Mouse (Mus musculus): ENCODE data around the gene Rnaseh2a. TPM values are rescaled to one million over a fixed set of nuclear protein-coding genes. Genes with fewer than 3 reads are reported as not detected.

Gene Rnaseh2a
- polyA plus RNA-seq, 1 experiment from 2014 or later: 91.6 TPM

GRCm38 (mm10) chr8:84963952-84964351 is 5.6 kb downstream of the Rnaseh2a start:
- Histone ChIP-seq H3K4me1 (ENCODE audit: control insufficient read depth, low read depth, low read length) (peaks cover 31% of the 10 kb centered on the region), H3K27me3 (ENCODE audit: control insufficient read depth, insufficient read depth, low read depth, low read length) (no peaks in the 10 kb centered on the region), H3K4me3 (ENCODE audit: low read depth, low read length) (peak overlapping the region; percentile 79; the same call in 1 of the 2 replicates), H3K4me2 (ENCODE audit: low read depth, low read length) (peak overlapping the region; percentile 84), H3K36me3 (ENCODE audit: control insufficient read depth, insufficient read depth) (peaks cover 20% of the 10 kb centered on the region), H3K9ac (ENCODE audit: low read depth, low read length) (no peak overlapping the region), H3K9me3 (replicated peaks; ENCODE audit: control insufficient read depth, low read length) (no peaks in the 10 kb centered on the region), H3K27ac (ENCODE audit: low read length) (no peak overlapping the region)
- no peak for ATAC-seq (ENCODE audit: low read depth)
- 71% methylated on average over 4 of the region's 4 CpGs for WGBS (ENCODE audit: insufficient replicate concordance)

DNA sequence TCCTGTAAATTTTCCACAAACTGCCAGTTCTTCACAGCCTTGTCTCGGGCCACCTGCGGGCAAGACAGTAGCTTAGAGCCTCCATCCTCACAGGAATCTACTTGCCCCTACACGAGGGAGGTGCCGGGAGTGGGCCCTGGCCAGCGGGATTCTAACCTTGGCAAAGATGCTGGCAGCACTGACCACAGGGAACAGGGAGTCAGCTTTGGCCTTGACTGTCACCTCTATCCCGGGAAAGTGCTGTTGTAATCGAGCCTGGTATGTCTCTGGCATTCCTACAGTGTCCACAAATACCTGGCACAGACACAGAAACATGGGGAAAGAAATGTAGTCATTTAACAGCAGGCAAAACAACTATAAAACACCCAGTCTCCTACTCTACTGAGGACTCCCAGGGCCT is 9.8 kb downstream of the Rnaseh2a start:
- Histone ChIP-seq H3K9me3 (replicated peaks; ENCODE audit: control insufficient read depth, low read length) (no peaks in the 10 kb centered on the region), H3K27ac (ENCODE audit: low read length) (no peak overlapping the region), H3K4me3 (ENCODE audit: low read depth, low read length) (no peak overlapping the region), H3K36me3 (ENCODE audit: control insufficient read depth, insufficient read depth) (peaks cover 34% of the 10 kb centered on the region), H3K27me3 (ENCODE audit: control insufficient read depth, insufficient read depth, low read depth, low read length) (no peaks in the 10 kb centered on the region), H3K4me1 (ENCODE audit: control insufficient read depth, low read depth, low read length) (peaks cover 2% of the 10 kb centered on the region), H3K9ac (ENCODE audit: low read depth, low read length) (no peak overlapping the region), H3K4me2 (ENCODE audit: low read depth, low read length) (no peak overlapping the region)
- no peak for ATAC-seq (ENCODE audit: low read depth)
- WGBS (ENCODE audit: insufficient replicate concordance): 87% methylated on average over 7 of the region's 7 CpGs

GRCm38 (mm10) chr8:84956768-84957167 is 12.8 kb downstream of the Rnaseh2a start:
- no peak overlapping the region for H3K4me2 ChIP-seq (ENCODE audit: low read depth, low read length)
- no peaks in the 10 kb centered on the region for H3K9me3 ChIP-seq (replicated peaks; ENCODE audit: control insufficient read depth, low read length)
- H3K36me3 ChIP-seq (ENCODE audit: control insufficient read depth, insufficient read depth): peaks cover 31% of the 10 kb centered on the region
- WGBS (ENCODE audit: insufficient replicate concordance): 58% methylated on average over 2 of the region's 2 CpGs
- H3K4me3 ChIP-seq (ENCODE audit: low read depth, low read length): no peak overlapping the region
- H3K27me3 ChIP-seq (ENCODE audit: control insufficient read depth, insufficient read depth, low read depth, low read length): peaks cover 10% of the 10 kb centered on the region
- ATAC-seq (ENCODE audit: low read depth): no peak
- peaks cover 4% of the 10 kb centered on the region; the same call in 1 of the 2 replicates for H3K4me1 ChIP-seq (ENCODE audit: control insufficient read depth, low read depth, low read length)
- H3K9ac ChIP-seq (ENCODE audit: low read depth, low read length): no peak overlapping the region
- no peak overlapping the region for H3K27ac ChIP-seq (ENCODE audit: low read length)

DNA sequence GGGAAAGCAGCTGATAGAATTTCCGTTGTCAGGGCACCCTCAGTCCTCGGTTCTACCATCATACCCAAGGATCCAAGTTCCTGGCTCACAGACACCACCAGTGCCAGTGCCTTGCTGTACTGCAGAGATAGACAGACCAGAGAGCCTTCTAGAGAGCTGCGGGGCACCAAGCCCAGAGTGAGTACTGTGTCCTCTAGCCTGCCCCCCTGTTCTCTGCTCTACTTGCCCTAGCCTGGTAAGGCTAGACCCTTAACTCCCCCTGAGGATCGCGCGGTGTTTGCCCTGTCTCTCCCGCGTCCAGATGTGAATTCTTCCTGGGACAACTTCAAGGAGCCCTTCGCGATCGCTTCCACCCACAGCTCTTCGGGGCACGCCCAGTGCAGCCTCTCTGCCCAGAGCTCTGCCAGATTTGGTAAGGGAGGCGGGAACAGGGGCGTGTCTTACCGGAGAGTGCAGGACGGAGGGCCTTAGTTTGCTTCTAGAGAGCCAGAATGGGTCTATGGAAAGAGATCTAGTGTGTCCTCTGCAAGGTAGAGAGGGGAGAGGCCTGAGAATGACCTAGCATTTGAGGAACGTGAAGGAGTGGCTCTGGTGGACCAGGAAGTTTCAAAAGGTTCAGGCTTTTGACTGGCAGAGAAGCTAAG is 16.8 kb downstream of the Rnaseh2a start:
- H3K9me3 ChIP-seq (replicated peaks; ENCODE audit: control insufficient read depth, low read length): no peaks in the 10 kb centered on the region
- no peak overlapping the region for H3K4me3 ChIP-seq (ENCODE audit: low read depth, low read length)
- peak; percentile 67; the same call in 1 of the 2 replicates for ATAC-seq (ENCODE audit: low read depth)
- H3K27ac ChIP-seq (ENCODE audit: low read length): no peak overlapping the region
- 4% methylated on average over 18 of the region's 18 CpGs for WGBS (ENCODE audit: insufficient replicate concordance)
- H3K4me2 ChIP-seq (ENCODE audit: low read depth, low read length): no peak overlapping the region
- H3K9ac ChIP-seq (ENCODE audit: low read depth, low read length): no peak overlapping the region
- H3K4me1 ChIP-seq (ENCODE audit: control insufficient read depth, low read depth, low read length): peaks cover 4% of the 10 kb centered on the region; the same call in 1 of the 2 replicates
- H3K36me3 ChIP-seq (ENCODE audit: control insufficient read depth, insufficient read depth): peaks cover 9% of the 10 kb centered on the region
- peaks cover 42% of the 10 kb centered on the region for H3K27me3 ChIP-seq (ENCODE audit: control insufficient read depth, insufficient read depth, low read depth, low read length)

DNA sequence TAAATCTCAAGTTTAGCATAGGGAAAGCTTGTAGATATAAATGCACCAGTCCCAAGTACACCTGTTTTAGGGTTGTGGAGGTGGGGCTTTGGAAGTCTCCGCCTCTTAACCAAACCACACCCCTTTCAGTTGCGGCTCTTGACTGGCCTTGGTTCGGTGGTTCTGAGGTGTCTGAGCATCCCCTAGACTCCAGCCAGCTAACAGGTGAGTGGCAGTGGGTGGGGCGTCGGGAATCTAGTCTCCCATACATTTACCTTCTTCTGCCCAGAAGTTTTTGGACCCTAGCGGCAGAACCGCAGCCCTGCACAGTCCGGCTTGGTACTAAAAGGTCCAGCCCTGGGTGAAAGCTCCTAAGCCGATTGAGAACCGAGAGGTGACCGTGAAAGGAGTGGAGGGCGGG is 19.8 kb downstream of the Rnaseh2a start:
- Histone ChIP-seq H3K36me3 (ENCODE audit: control insufficient read depth, insufficient read depth) (no peaks in the 10 kb centered on the region), H3K4me2 (ENCODE audit: low read depth, low read length) (no peak overlapping the region), H3K4me3 (ENCODE audit: low read depth, low read length) (no peak overlapping the region), H3K9me3 (replicated peaks; ENCODE audit: control insufficient read depth, low read length) (no peaks in the 10 kb centered on the region), H3K4me1 (ENCODE audit: control insufficient read depth, low read depth, low read length) (peaks cover 11% of the 10 kb centered on the region), H3K9ac (ENCODE audit: low read depth, low read length) (no peak overlapping the region), H3K27ac (ENCODE audit: low read length) (no peak overlapping the region), H3K27me3 (ENCODE audit: control insufficient read depth, insufficient read depth, low read depth, low read length) (peaks cover 70% of the 10 kb centered on the region)
- 18% methylated on average over 12 of the region's 12 CpGs for WGBS (ENCODE audit: insufficient replicate concordance)
- ATAC-seq (ENCODE audit: low read depth): no peak

- Histone ChIP-seq H3K9me3 (replicated peaks; ENCODE audit: control insufficient read depth, low read length) (no peaks in the 10 kb centered on the region), H3K36me3 (ENCODE audit: control insufficient read depth, insufficient read depth) (no peaks in the 10 kb centered on the region), H3K9ac (ENCODE audit: low read depth, low read length) (no peak overlapping the region), H3K4me2 (ENCODE audit: low read depth, low read length) (no peak overlapping the region), H3K4me3 (ENCODE audit: low read depth, low read length) (no peak overlapping the region), H3K4me1 (ENCODE audit: control insufficient read depth, low read depth, low read length) (peaks cover 13% of the 10 kb centered on the region), H3K27me3 (ENCODE audit: control insufficient read depth, insufficient read depth, low read depth, low read length) (peaks cover 82% of the 10 kb centered on the region), H3K27ac (ENCODE audit: low read length) (no peak overlapping the region)
- no peak for ATAC-seq (ENCODE audit: low read depth)
- WGBS (ENCODE audit: insufficient replicate concordance): 12% methylated on average over 9 of the region's 9 CpGs
These were observed 22.4 kb downstream of the Rnaseh2a start for GRCm38 (mm10) chr8:84947241-84947545.

DNA sequence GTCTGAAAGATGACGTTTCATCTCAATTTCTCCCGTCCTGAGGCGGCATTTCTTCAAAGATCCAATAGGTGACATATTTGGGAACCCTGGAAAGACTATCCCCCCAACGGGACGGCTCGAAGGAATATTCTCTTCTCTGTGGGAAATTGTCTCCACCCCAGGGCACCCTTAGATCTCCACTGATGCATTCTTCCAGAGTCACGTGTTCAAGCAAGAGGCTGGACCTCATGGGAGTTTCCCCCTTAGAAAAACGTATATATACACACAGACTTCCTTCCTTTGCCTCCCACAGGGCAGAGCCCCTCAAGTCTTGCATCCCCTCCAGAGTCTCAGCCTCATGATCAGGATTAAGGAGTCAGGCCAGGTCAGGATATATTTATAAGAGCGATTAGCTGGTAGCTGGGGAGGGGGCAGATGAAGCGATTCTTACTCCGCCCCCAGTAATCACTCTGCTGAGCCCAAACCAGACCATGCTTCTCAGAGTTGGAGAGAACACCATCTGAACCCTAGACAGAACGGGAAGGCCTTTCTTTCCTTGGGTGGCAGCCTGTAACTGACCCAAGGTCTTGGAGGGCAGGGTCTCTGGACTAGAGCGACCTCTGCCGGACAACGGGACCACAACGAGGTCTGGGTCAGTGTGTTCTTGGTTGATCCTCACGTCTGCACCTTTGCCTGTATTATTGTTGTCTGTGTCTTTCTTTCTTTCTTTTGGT is 22.9 kb downstream of the Rnaseh2a start, which contains the start of gene Rtbdn:
TSS of gene Rtbdn (plus strand) at position 464 of the 713 bp plus-strand sequence.
- peak within 1 kb of the TSS; percentile 36 for H3K4me2 ChIP-seq (ENCODE audit: low read depth, low read length)
- H3K9ac ChIP-seq (ENCODE audit: low read depth, low read length): no peak within 1 kb of the TSS
- WGBS (ENCODE audit: insufficient replicate concordance): 10% methylated on average over 17 of the region's 17 CpGs
- peak within 1 kb of the TSS; percentile 24 for H3K4me3 ChIP-seq (ENCODE audit: low read depth, low read length)
- H3K27ac ChIP-seq (ENCODE audit: low read length): no peak within 1 kb of the TSS
- ATAC-seq (ENCODE audit: low read depth): no peak
- H3K9me3 ChIP-seq (replicated peaks; ENCODE audit: control insufficient read depth, low read length): no peaks in the 10 kb centered on the region
- H3K36me3 ChIP-seq (ENCODE audit: control insufficient read depth, insufficient read depth): no peaks in the 10 kb centered on the region
- H3K4me1 ChIP-seq (ENCODE audit: control insufficient read depth, low read depth, low read length): peaks cover 13% of the 10 kb centered on the region
- peaks cover 79% of the 10 kb centered on the region for H3K27me3 ChIP-seq (ENCODE audit: control insufficient read depth, insufficient read depth, low read depth, low read length)

- Histone ChIP-seq H3K4me2 (ENCODE audit: low read depth, low read length) (peak overlapping the region; percentile 36), H3K36me3 (ENCODE audit: control insufficient read depth, insufficient read depth) (no peaks in the 10 kb centered on the region), H3K9me3 (replicated peaks; ENCODE audit: control insufficient read depth, low read length) (no peaks in the 10 kb centered on the region), H3K4me3 (ENCODE audit: low read depth, low read length) (peak overlapping the region; percentile 24), H3K9ac (ENCODE audit: low read depth, low read length) (no peak overlapping the region), H3K27ac (ENCODE audit: low read length) (no peak overlapping the region), H3K4me1 (ENCODE audit: control insufficient read depth, low read depth, low read length) (peaks cover 13% of the 10 kb centered on the region), H3K27me3 (ENCODE audit: control insufficient read depth, insufficient read depth, low read depth, low read length) (peaks cover 76% of the 10 kb centered on the region)
- no peak for ATAC-seq (ENCODE audit: low read depth)
- under 1% methylated on average over 38 of the region's 67 CpGs for WGBS (ENCODE audit: insufficient replicate concordance)
These were observed 23.7 kb downstream of the Rnaseh2a start for GRCm38 (mm10) chr8:84945633-84946527.

Data from liver, embryonic 16.5 days (tissue).